8 mouse cellular contexts compared by ENCODE assay signal in the genomic region with DNA sequence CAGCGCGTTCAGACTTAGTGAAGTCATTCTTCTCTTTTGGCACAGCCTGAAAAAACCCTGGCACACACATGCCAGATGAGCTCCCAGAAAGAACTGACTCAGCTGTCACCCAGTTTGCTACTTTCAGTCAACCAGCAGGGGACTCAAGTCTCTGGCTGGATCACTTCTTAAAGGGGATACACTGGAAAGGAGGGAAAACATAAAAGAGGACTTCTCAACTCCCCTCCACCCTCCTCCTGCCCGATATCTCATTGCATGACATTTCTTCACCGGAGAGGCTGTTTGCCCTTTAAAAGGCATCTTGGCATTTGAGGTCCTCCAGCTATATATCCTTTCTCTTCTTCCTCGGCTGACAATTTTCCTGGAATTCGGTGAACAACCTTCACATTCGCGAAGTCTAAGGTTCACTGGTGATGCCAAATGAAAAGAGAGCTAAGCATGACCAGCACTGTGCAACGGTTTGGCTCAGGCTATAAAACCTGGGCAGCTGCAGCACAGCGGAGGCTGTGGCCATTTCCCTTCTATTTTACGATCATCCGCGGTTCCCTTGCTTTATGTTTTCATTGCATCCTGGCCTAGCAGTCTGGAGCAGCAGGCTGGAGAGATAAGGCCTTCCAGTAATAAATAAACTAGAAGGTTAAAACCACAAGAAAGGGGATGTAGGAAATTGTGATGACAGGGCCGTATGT.
DNase-seq lines count a peak whose midpoint lies in the region; ATAC-seq and TF ChIP-seq lines count a peak whose summit lies in the region.

No protein-coding gene starts in this region.

- TF ChIP-seq CTCF in heart, adult 2 months (IDR thresholded peaks at IDR 0.05) = no peak

- H3K79me2 ChIP-seq in heart, adult 2 months (replicated peaks; ENCODE audit: control insufficient read depth, insufficient read depth, low read length) = no peaks in the 10 kb centered on the region

- no peak for DNase-seq in heart, adult 2 months
- DNase-seq in spleen, postnatal 36 days (ENCODE audit: low spot score in 2 of 2) = no peak
- no peak for DNase-seq in left cerebral cortex, adult 18-20 months (ENCODE audit: low spot score in 2 of 2)

- H3K9me3 ChIP-seq in heart, embryonic 13.5 days = no peaks in the 10 kb centered on the region
- H3K9me3 ChIP-seq in midbrain, embryonic 12.5 days = no peaks in the 10 kb centered on the region
- H3K9me3 ChIP-seq in midbrain, embryonic 16.5 days (replicated peaks; ENCODE audit: control insufficient read depth, low read length, poor library complexity, severe bottlenecking) = no peaks in the 10 kb centered on the region
- no peaks in the 10 kb centered on the region for H3K9me3 ChIP-seq in forebrain, embryonic 16.5 days (ENCODE audit: control insufficient read depth, low read length)

- no peak overlapping the region for H3K9ac ChIP-seq in heart, embryonic 13.5 days
- no peak overlapping the region for H3K9ac ChIP-seq in heart, adult 2 months (ENCODE audit: low read depth, low read length)
- no peak overlapping the region for H3K9ac ChIP-seq in midbrain, embryonic 12.5 days (replicated peaks)
- no peak overlapping the region for H3K9ac ChIP-seq in midbrain, embryonic 16.5 days (ENCODE audit: low read depth, low read length)
- no peak overlapping the region for H3K9ac ChIP-seq in forebrain, embryonic 16.5 days (replicated peaks; ENCODE audit: low read depth, low read length)

- 57% methylated on average over 14 of the region's 14 CpGs for WGBS in heart, embryonic 13.5 days
- WGBS in heart, adult 2 months = 40% methylated on average over 14 of the region's 14 CpGs
- WGBS in midbrain, embryonic 12.5 days = 84% methylated on average over 14 of the region's 14 CpGs
- WGBS in midbrain, embryonic 16.5 days = 75% methylated on average over 14 of the region's 14 CpGs
- 73% methylated on average over 14 of the region's 14 CpGs for WGBS in forebrain, embryonic 16.5 days

- no peaks in the 10 kb centered on the region for H3K4me1 ChIP-seq in heart, embryonic 13.5 days
- H3K4me1 ChIP-seq in heart, adult 2 months (ENCODE audit: control insufficient read depth, insufficient read depth, low read length) = no peaks in the 10 kb centered on the region
- H3K4me1 ChIP-seq in midbrain, embryonic 12.5 days = no peaks in the 10 kb centered on the region
- no peaks in the 10 kb centered on the region for H3K4me1 ChIP-seq in midbrain, embryonic 16.5 days (ENCODE audit: control insufficient read depth, insufficient read depth, low read length)
- peaks cover 5% of the 10 kb centered on the region; the same call in 1 of the 2 replicates for H3K4me1 ChIP-seq in forebrain, embryonic 16.5 days (replicated peaks; ENCODE audit: control insufficient read depth, insufficient read depth, low read length)

- H3K36me3 ChIP-seq in heart, embryonic 13.5 days = no peaks in the 10 kb centered on the region
- H3K36me3 ChIP-seq in heart, adult 2 months (ENCODE audit: control insufficient read depth, insufficient read depth, low read length) = no peaks in the 10 kb centered on the region
- H3K36me3 ChIP-seq in midbrain, embryonic 12.5 days = no peaks in the 10 kb centered on the region
- H3K36me3 ChIP-seq in midbrain, embryonic 16.5 days (ENCODE audit: control insufficient read depth, insufficient read depth, low read length) = no peaks in the 10 kb centered on the region
- no peaks in the 10 kb centered on the region for H3K36me3 ChIP-seq in forebrain, embryonic 16.5 days (ENCODE audit: control insufficient read depth, insufficient read depth)

- H3K27me3 ChIP-seq in heart, embryonic 13.5 days (replicated peaks) = no peaks in the 10 kb centered on the region
- no peaks in the 10 kb centered on the region for H3K27me3 ChIP-seq in heart, adult 2 months (ENCODE audit: control insufficient read depth, insufficient read depth, low read length)
- H3K27me3 ChIP-seq in midbrain, embryonic 12.5 days = no peaks in the 10 kb centered on the region
- no peaks in the 10 kb centered on the region for H3K27me3 ChIP-seq in midbrain, embryonic 16.5 days (ENCODE audit: control insufficient read depth, insufficient read depth, low read depth, low read length)
- no peaks in the 10 kb centered on the region for H3K27me3 ChIP-seq in forebrain, embryonic 16.5 days (replicated peaks; ENCODE audit: control insufficient read depth, insufficient read depth, low read length)

- no peak for TF ChIP-seq EP300 in heart, adult 2 months (IDR thresholded peaks at IDR 0.05; ENCODE audit: insufficient read depth, low read depth, low read length)

- no peak overlapping the region for H3K4me3 ChIP-seq in heart, embryonic 13.5 days
- H3K4me3 ChIP-seq in heart, adult 2 months = no peak overlapping the region
- no peak overlapping the region for H3K4me3 ChIP-seq in midbrain, embryonic 12.5 days
- H3K4me3 ChIP-seq in midbrain, embryonic 16.5 days (ENCODE audit: low read depth, low read length) = no peak overlapping the region
- H3K4me3 ChIP-seq in forebrain, embryonic 16.5 days (replicated peaks; ENCODE audit: low read length) = no peak overlapping the region

- TF ChIP-seq POLR2A in heart, adult 2 months (IDR thresholded peaks at IDR 0.05; ENCODE audit: insufficient read depth, low read depth, low read length) = no peak

- no peak for ATAC-seq in heart, embryonic 13.5 days (ENCODE audit: extremely low read depth, insufficient number of reproducible peaks, low FRiP score, low TSS enrichment)
- peak; percentile 58; the same call in 1 of the 2 replicates for ATAC-seq in midbrain, embryonic 12.5 days (ENCODE audit: low FRiP score, low read depth)
- ATAC-seq in midbrain, embryonic 16.5 days = no peak
- peak; percentile 83 for ATAC-seq in forebrain, embryonic 16.5 days
- ATAC-seq in megakaryocyte-erythroid progenitor cell, adult 5-6 weeks (replicated peaks; ENCODE audit: low FRiP score, low TSS enrichment, poor library complexity, severe bottlenecking) = peak; percentile 78

- intact Hi-C loops in heart, adult 2 months (cut with DNase I) = no loop called here

- H3K4me2 ChIP-seq in heart, embryonic 13.5 days = peak overlapping the region; percentile 46
- no peak overlapping the region for H3K4me2 ChIP-seq in midbrain, embryonic 12.5 days (replicated peaks)
- H3K4me2 ChIP-seq in midbrain, embryonic 16.5 days (ENCODE audit: low read length) = no peak overlapping the region
- H3K4me2 ChIP-seq in forebrain, embryonic 16.5 days (ENCODE audit: low read length) = no peak overlapping the region

- no peak overlapping the region for H3K27ac ChIP-seq in heart, embryonic 13.5 days (replicated peaks)
- H3K27ac ChIP-seq in heart, adult 2 months = no peak overlapping the region
- no peak overlapping the region for H3K27ac ChIP-seq in midbrain, embryonic 12.5 days (replicated peaks)
- H3K27ac ChIP-seq in midbrain, embryonic 16.5 days (ENCODE audit: low read length) = no peak overlapping the region
- no peak overlapping the region for H3K27ac ChIP-seq in forebrain, embryonic 16.5 days (ENCODE audit: low read length)

Comparison
In these comparisons a context has a peak if more than half of its experiments do, and no peak if none do; other contexts are left out.
1. ATAC-seq: peak in midbrain, embryonic 12.5 days (single experiment), forebrain, embryonic 16.5 days (single experiment) and megakaryocyte-erythroid progenitor cell, adult 5-6 weeks (single experiment); none in heart, embryonic 13.5 days (single experiment) and midbrain, embryonic 16.5 days (single experiment).